Mouse (Mus musculus) cerebellum, adult 2 months (tissue): ENCODE data around the gene Rab20.

Experiments used
- CTCF ChIP-seq: fragments of 200-500 bp; IDR thresholded peaks from 2 replicates; pipeline ENCODE4 v1.5.1; 2011; ENCODE audit warnings: low read depth, mild to moderate bottlenecking, control low read depth, low read length, moderate library complexity, borderline replicate concordance; ENCODE audit not compliant: insufficient read depth
- POLR2A ChIP-seq: fragments of 200-500 bp; IDR thresholded peaks from 2 replicates; pipeline ENCODE4 v1.6.1; 2011; ENCODE audit warnings: low read length, control low read depth, borderline replicate concordance; ENCODE audit not compliant: insufficient read depth

DNA sequence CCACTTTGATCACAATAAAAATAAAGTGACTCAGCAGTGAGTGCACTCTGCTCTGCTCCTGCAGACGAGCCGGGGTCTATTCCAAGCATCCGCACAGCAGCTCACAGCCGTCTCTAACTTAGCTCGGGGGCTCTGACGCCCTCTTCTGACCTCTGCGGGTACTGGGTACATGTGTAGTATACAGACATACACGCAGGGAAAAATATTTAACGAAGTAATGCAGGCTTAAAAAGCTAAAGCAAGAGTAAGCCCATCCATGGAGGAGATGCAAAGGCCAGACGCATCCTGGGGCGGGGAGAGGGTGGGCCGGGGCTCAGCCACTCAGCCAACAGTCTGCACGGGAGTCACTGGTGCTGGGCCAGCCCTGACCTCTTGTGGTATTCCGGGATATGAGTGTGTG lies 27.6 kb upstream of the Rab20 start:
- TF ChIP-seq CTCF (no peak), POLR2A (no peak)
